Mouse (Mus musculus): ENCODE data around the gene Pms2. TPM values are rescaled to one million over a fixed set of nuclear protein-coding genes. Genes with fewer than 3 reads are reported as not detected.
A peak's percentile ranks its signal among the peaks of the same experiment; 100 is the strongest.

Gene Pms2
- polyA plus RNA-seq, 2 experiments = 6.7 to 13.6 TPM

GRCm38 (mm10) chr5:143924781-143925452 lies 15.2 kb downstream of the Pms2 start:
- Histone ChIP-seq H3K4me1 (replicated peaks; ENCODE audit: control insufficient read depth in 2 of 2, insufficient read depth in 2 of 2, low read length in 1 of 2) (peaks cover 17 to 20% of the 10 kb centered on the region in 2 experiments), H3K36me3 (replicated peaks; ENCODE audit: control insufficient read depth, insufficient read depth, low read depth) (peaks cover 63% of the 10 kb centered on the region), H3K4me3 (ENCODE audit: insufficient read depth in 1 of 2, low read depth in 2 of 2, low read length in 2 of 2) (no peak overlapping the region), H3K9me3 (ENCODE audit: control insufficient read depth, low read length) (no peaks in the 10 kb centered on the region), H3K9ac (replicated peaks) (peak overlapping the region; percentile 33), H3K27me3 (ENCODE audit: control insufficient read depth, insufficient read depth, low read length) (no peaks in the 10 kb centered on the region), H3K4me2 (ENCODE audit: low read depth) (peak overlapping the region; percentile 54), H3K27ac (peak overlapping the region; percentile 76)
- no peak for TF ChIP-seq CTCF (IDR thresholded peaks at IDR 0.05; ENCODE audit: low read depth)
- TF ChIP-seq EP300 (IDR thresholded peaks at IDR 0.05; ENCODE audit: low read depth) = peak; percentile 77
- ATAC-seq (ENCODE audit: insufficient read depth) (peak; percentile 100), DNase-seq (ENCODE audit: low read depth in 3 of 3, low spot score in 3 of 3) (peak; percentile 75 to 78 (median 78))
- 35% methylated on average over 6 of the region's 6 CpGs for WGBS (ENCODE audit: insufficient replicate concordance)

DNA sequence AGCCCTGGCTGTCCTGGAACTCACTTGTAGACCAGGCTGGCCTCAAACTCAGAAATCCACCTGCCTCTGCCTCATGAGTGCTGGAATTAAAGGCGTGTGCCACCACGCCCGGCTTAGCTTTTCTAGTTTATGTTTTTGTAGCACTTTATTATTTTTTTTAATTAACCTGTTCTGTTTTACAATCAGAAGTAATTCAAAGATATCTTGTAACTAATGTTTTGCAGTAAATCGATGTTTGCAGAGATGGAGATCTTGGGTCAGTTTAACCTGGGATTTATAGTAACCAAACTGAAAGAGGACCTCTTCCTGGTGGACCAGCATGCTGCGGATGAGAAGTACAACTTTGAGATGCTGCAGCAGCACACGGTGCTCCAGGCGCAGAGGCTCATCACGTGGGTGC lies 18.1 kb downstream of the Pms2 start, which contains the start of gene Gm42421:
Gm42421 (plus strand) TSS at position 301 of the 400 bp plus-strand sequence.
- Histone ChIP-seq H3K27me3 (ENCODE audit: control insufficient read depth, insufficient read depth, low read length) (no peaks in the 10 kb centered on the region), H3K9me3 (ENCODE audit: control insufficient read depth, low read length) (no peaks in the 10 kb centered on the region), H3K9ac (replicated peaks) (no peak within 1 kb of the TSS), H3K4me3 (ENCODE audit: insufficient read depth in 1 of 2, low read depth in 2 of 2, low read length in 2 of 2) (no peak within 1 kb of the TSS), H3K27ac (no peak within 1 kb of the TSS), H3K4me2 (ENCODE audit: low read depth) (no peak within 1 kb of the TSS), H3K4me1 (replicated peaks; ENCODE audit: control insufficient read depth in 2 of 2, insufficient read depth in 2 of 2, low read length in 1 of 2) (peaks cover 17 to 20% of the 10 kb centered on the region in 2 experiments), H3K36me3 (replicated peaks; ENCODE audit: control insufficient read depth, insufficient read depth, low read depth) (peaks cover 54% of the 10 kb centered on the region)
- 87% methylated on average over 8 of the region's 8 CpGs for WGBS (ENCODE audit: insufficient replicate concordance)
- DNase-seq (ENCODE audit: low read depth in 3 of 3, low spot score in 3 of 3) = no peak
- no peak for ATAC-seq (ENCODE audit: insufficient read depth)
- no peak for TF ChIP-seq CTCF (IDR thresholded peaks at IDR 0.05; ENCODE audit: low read depth)
- TF ChIP-seq EP300 (IDR thresholded peaks at IDR 0.05; ENCODE audit: low read depth) = no peak

- no peak overlapping the region for H3K4me2 ChIP-seq (ENCODE audit: low read depth)
- H3K4me3 ChIP-seq (ENCODE audit: insufficient read depth in 1 of 2, low read depth in 2 of 2, low read length in 2 of 2) = no peak overlapping the region
- H3K9ac ChIP-seq (replicated peaks) = no peak overlapping the region
- no peak overlapping the region for H3K27ac ChIP-seq
- WGBS (ENCODE audit: insufficient replicate concordance) = 81% methylated on average over 4 of the region's 4 CpGs
- no peak for DNase-seq (ENCODE audit: low read depth in 3 of 3, low spot score in 3 of 3)
- TF ChIP-seq EP300 (IDR thresholded peaks at IDR 0.05; ENCODE audit: low read depth) (no peak), CTCF (IDR thresholded peaks at IDR 0.05; ENCODE audit: low read depth) (no peak)
- no peaks in the 10 kb centered on the region for H3K27me3 ChIP-seq (ENCODE audit: control insufficient read depth, insufficient read depth, low read length)
- ATAC-seq (ENCODE audit: insufficient read depth) = no peak
- peaks cover 13 to 15% of the 10 kb centered on the region in 2 experiments for H3K4me1 ChIP-seq (replicated peaks; ENCODE audit: control insufficient read depth in 2 of 2, insufficient read depth in 2 of 2, low read length in 1 of 2)
- H3K36me3 ChIP-seq (replicated peaks; ENCODE audit: control insufficient read depth, insufficient read depth, low read depth) = peaks cover 46% of the 10 kb centered on the region
- no peaks in the 10 kb centered on the region for H3K9me3 ChIP-seq (ENCODE audit: control insufficient read depth, low read length)
These were observed 19.5 kb downstream of the Pms2 start for GRCm38 (mm10) chr5:143929291-143929690.

DNA sequence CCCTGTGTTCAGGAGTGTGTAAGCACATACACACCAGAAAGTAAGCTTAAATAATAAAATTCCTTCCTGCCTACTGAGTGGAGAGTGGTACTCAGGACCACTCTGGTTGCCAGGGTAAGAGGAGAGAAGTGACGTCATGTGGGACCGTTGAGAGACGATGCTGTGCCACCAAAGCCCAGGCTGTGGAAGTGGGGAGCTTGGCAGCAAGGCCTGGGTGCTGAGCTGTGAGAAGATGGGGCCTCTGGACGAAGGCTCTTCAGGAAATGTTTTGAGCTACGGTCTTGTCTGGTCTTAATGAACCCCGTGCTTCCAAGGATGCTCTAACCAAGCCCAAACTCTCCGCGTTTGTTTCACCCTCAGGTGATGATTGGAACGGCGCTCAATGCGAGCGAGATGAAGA lies 20.9 kb downstream of the Pms2 start:
- no peak overlapping the region for H3K4me3 ChIP-seq (ENCODE audit: insufficient read depth in 1 of 2, low read depth in 2 of 2, low read length in 2 of 2)
- no peak for DNase-seq (ENCODE audit: low read depth in 3 of 3, low spot score in 3 of 3)
- H3K36me3 ChIP-seq (replicated peaks; ENCODE audit: control insufficient read depth, insufficient read depth, low read depth) = peaks cover 41% of the 10 kb centered on the region
- WGBS (ENCODE audit: insufficient replicate concordance) = 88% methylated on average over 12 of the region's 12 CpGs
- H3K27ac ChIP-seq = no peak overlapping the region
- H3K9me3 ChIP-seq (ENCODE audit: control insufficient read depth, low read length) = no peaks in the 10 kb centered on the region
- no peaks in the 10 kb centered on the region for H3K27me3 ChIP-seq (ENCODE audit: control insufficient read depth, insufficient read depth, low read length)
- no peak for TF ChIP-seq EP300 (IDR thresholded peaks at IDR 0.05; ENCODE audit: low read depth)
- no peak for TF ChIP-seq CTCF (IDR thresholded peaks at IDR 0.05; ENCODE audit: low read depth)
- H3K4me1 ChIP-seq (replicated peaks; ENCODE audit: control insufficient read depth in 2 of 2, insufficient read depth in 2 of 2, low read length in 1 of 2) = peaks cover 0 to 2% of the 10 kb centered on the region in 2 experiments; a peak in 3 of 4 replicates
- no peak overlapping the region for H3K4me2 ChIP-seq (ENCODE audit: low read depth)
- H3K9ac ChIP-seq (replicated peaks) = no peak overlapping the region
- ATAC-seq (ENCODE audit: insufficient read depth) = no peak

- Histone ChIP-seq H3K36me3 (replicated peaks; ENCODE audit: control insufficient read depth, insufficient read depth, low read depth) (peaks cover 30% of the 10 kb centered on the region), H3K4me2 (ENCODE audit: low read depth) (no peak overlapping the region), H3K27ac (no peak overlapping the region), H3K4me3 (ENCODE audit: insufficient read depth in 1 of 2, low read depth in 2 of 2, low read length in 2 of 2) (no peak overlapping the region), H3K27me3 (ENCODE audit: control insufficient read depth, insufficient read depth, low read length) (no peaks in the 10 kb centered on the region), H3K9ac (replicated peaks) (no peak overlapping the region), H3K9me3 (ENCODE audit: control insufficient read depth, low read length) (no peaks in the 10 kb centered on the region), H3K4me1 (replicated peaks; ENCODE audit: control insufficient read depth in 2 of 2, insufficient read depth in 2 of 2, low read length in 1 of 2) (peaks cover 0 to 3% of the 10 kb centered on the region in 2 experiments; a peak in 1 of 4 replicates)
- 79% methylated on average over 6 of the region's 6 CpGs for WGBS (ENCODE audit: insufficient replicate concordance)
- DNase-seq (ENCODE audit: low read depth in 3 of 3, low spot score in 3 of 3) = no peak
- no peak for TF ChIP-seq CTCF (IDR thresholded peaks at IDR 0.05; ENCODE audit: low read depth)
- TF ChIP-seq EP300 (IDR thresholded peaks at IDR 0.05; ENCODE audit: low read depth) = no peak
- ATAC-seq (ENCODE audit: insufficient read depth) = no peak; the same call in 1 of the 2 replicates
These were observed 22.3 kb downstream of the Pms2 start for GRCm38 (mm10) chr5:143931863-143932580.

Data from liver, embryonic 14.5 days (tissue).